Mouse (Mus musculus): ENCODE data around the gene Rffl. TPM values are rescaled to one million over a fixed set of nuclear protein-coding genes. Genes with fewer than 3 reads are reported as not detected.
A peak's percentile ranks its signal among the peaks of the same experiment; 100 is the strongest.
"Not testable (repeated sequence)": the region's sequence is repeated elsewhere in the genome, so short reads cannot be mapped to it uniquely, and the experiment has no call there.

Gene Rffl
- polyA plus RNA-seq, 1 experiment from 2014 or later = 7.5 TPM

DNA sequence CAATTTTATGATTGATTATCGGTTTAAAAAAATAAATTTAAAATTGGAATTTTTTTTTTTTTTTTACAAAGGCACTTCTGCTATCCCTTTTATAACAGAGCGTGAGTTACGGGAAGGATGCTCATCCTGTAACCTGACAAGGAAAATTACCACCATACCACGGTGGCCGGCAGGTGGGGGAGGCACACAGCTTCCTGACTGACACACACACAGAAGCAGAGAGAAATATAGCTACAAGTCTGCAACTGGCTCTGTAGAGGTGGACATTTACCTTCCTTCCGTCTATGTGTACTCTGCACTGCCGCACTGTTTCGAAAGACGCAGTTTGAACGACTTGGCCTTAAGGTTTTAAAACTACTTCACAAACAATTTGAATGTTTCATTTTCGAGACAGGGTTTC lies 18.9 kb downstream of the Rffl start:
- Histone ChIP-seq H3K36me3 (no peaks in the 10 kb centered on the region), H3K4me3 (no peak overlapping the region), H3K9me3 (no peaks in the 10 kb centered on the region), H3K27ac (no peak overlapping the region), H3K4me1 (0 out of 2 replicates have a peak, but pooled peaks cover 5% of the 10 kb centered on the region), H3K27me3 (ENCODE audit: insufficient read depth, poor library complexity, severe bottlenecking) (no peaks in the 10 kb centered on the region)
- DNase-seq (ENCODE audit: low spot score) = no peak
- WGBS = 85% methylated on average over 11 of the region's 11 CpGs

DNA sequence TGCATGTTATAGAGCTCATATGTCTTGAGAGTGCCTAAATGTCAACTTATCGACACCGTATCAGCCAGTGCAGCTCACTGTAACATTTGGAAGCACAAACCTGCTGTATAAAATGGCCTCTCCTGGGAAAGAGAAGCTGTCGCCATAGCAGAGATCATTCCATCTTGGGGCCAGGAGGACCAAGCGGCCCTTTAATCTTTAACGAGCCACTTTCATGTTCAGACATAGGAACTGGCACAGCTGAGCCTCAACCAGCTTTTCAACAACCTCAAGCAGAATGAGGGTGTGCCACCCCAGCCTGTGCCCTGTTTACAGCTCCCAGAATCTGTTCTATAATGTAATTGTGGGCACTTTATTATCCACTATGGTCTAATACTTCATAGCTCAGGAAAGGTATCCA lies 20.8 kb downstream of the Rffl start:
- 72% methylated on average over 5 of the region's 5 CpGs for WGBS
- Histone ChIP-seq H3K4me3 (no peak overlapping the region), H3K4me1 (peaks cover 16% of the 10 kb centered on the region), H3K9me3 (no peaks in the 10 kb centered on the region), H3K27ac (no peak overlapping the region), H3K27me3 (ENCODE audit: insufficient read depth, poor library complexity, severe bottlenecking) (no peaks in the 10 kb centered on the region), H3K36me3 (no peaks in the 10 kb centered on the region)
- DNase-seq (ENCODE audit: low spot score) = no peak

DNA sequence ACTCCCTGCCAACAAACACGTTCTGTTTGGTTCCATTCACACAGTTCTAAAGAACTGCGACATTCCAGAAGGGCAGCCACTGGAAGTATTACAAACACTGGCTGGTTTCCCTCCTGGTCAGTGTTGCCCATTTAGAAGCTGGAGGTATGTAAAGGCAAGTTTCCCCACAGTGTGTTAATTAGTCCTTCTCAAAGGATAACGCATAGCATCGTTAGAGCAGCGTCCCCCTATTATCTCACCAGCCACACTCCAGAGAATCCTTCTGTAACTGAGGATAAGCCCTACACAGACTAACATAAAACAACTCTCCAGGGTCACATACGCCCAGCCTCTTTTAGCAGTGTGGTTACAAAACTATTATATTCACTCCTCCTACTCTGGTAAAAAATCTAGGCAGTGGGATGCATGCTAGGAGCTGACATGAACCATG lies 23.4 kb downstream of the Rffl start:
- Histone ChIP-seq H3K4me3 (no peak overlapping the region), H3K36me3 (no peaks in the 10 kb centered on the region), H3K27me3 (ENCODE audit: insufficient read depth, poor library complexity, severe bottlenecking) (no peaks in the 10 kb centered on the region), H3K9me3 (no peaks in the 10 kb centered on the region), H3K4me1 (peaks cover 23% of the 10 kb centered on the region), H3K27ac (peak overlapping the region; percentile 56; the same call in 1 of the 2 replicates)
- WGBS = 35% methylated on average over 6 of the region's 6 CpGs
- DNase-seq (ENCODE audit: low spot score) = peak; percentile 81

DNA sequence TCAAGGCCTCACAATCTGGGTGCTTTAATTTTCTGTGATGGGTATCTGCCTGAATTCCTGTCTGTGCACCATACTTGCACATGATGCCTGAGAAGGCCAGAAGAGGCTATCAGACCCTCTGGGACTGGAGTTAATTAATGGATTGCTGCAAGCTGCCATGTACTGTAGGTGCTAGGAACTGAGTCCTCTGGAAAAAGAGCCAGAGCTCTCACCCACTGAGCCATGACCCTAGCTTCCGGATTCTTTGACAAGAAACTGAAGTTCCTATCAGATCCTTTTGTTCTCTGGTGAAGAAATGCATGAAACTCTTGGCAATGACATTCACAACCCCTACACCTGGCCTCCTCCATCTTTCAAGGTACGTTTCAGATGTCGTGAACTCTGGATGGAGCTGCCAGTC lies 24.1 kb downstream of the Rffl start:
- no peak overlapping the region for H3K4me3 ChIP-seq
- H3K4me1 ChIP-seq = peaks cover 23% of the 10 kb centered on the region
- peak overlapping the region; percentile 56 for H3K27ac ChIP-seq
- H3K9me3 ChIP-seq = no peaks in the 10 kb centered on the region
- no peaks in the 10 kb centered on the region for H3K36me3 ChIP-seq
- H3K27me3 ChIP-seq (ENCODE audit: insufficient read depth, poor library complexity, severe bottlenecking) = no peaks in the 10 kb centered on the region
- DNase-seq (ENCODE audit: low spot score) = no peak
- WGBS = 72% methylated on average over 3 of the region's 3 CpGs

DNA sequence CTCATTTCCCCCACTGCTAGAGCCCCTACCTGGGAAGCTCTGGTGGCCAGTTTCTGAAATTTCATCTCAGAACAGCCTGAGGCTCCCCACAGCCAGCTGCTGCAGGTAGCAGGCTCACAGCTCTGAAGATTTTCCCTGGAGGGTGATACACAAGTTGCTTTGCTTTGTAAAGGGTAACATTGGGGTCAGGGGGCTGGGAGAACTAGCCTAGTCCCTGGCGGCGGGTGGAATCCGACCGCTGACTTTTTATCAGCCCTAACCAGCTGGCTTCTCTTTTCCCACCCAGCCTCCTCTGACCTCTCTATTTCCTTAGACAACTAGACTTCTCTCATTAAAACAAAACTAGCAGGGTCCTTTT lies 25.0 kb downstream of the Rffl start:
- WGBS = 4% methylated on average over 4 of the region's 4 CpGs
- Histone ChIP-seq H3K36me3 (no peaks in the 10 kb centered on the region), H3K4me3 (peak overlapping the region; percentile 49), H3K9me3 (no peaks in the 10 kb centered on the region), H3K27me3 (ENCODE audit: insufficient read depth, poor library complexity, severe bottlenecking) (no peaks in the 10 kb centered on the region), H3K27ac (peak overlapping the region; percentile 86), H3K4me1 (peaks cover 18% of the 10 kb centered on the region)
- DNase-seq (ENCODE audit: low spot score) = peak; percentile 88

DNA sequence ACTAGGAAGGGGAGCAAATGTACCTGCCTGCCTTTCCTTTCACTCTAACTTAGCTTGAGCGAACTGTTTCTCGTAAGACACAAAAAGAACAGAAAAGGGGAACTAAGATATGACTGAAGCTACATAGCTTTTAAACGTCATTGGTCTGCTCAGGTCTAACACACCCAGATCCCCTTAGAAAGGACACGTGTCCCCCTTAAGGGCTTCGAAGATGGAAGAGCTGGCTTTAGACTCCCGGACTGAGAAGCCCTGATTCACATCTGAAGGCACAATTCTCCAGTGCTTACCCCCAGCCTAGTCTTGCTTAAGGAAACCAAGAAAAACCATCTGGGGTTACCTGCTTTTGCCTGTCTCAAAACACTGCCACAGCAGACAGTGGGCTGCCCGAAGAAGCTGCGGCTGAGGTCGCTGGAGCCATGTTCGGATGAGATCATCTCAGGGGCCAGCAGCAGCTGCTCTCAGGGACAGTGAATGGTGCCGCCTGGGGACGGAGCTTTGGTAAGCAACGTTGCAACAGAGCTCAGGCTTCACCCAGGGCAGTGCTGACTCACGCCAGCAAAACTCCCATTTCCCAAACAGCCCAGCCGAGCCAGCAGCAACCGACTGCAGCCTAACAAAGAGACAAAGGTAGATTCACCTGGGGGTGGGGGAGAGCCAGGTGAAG lies 25.5 kb downstream of the Rffl start:
- 20% methylated on average over 16 of the region's 16 CpGs for WGBS
- peak overlapping the region; percentile 86 for H3K27ac ChIP-seq
- no peaks in the 10 kb centered on the region for H3K27me3 ChIP-seq (ENCODE audit: insufficient read depth, poor library complexity, severe bottlenecking)
- no peaks in the 10 kb centered on the region for H3K9me3 ChIP-seq
- peak overlapping the region; percentile 49 for H3K4me3 ChIP-seq
- peak; percentile 94 for DNase-seq (ENCODE audit: low spot score)
- no peaks in the 10 kb centered on the region for H3K36me3 ChIP-seq
- H3K4me1 ChIP-seq = peaks cover 23% of the 10 kb centered on the region

DNA sequence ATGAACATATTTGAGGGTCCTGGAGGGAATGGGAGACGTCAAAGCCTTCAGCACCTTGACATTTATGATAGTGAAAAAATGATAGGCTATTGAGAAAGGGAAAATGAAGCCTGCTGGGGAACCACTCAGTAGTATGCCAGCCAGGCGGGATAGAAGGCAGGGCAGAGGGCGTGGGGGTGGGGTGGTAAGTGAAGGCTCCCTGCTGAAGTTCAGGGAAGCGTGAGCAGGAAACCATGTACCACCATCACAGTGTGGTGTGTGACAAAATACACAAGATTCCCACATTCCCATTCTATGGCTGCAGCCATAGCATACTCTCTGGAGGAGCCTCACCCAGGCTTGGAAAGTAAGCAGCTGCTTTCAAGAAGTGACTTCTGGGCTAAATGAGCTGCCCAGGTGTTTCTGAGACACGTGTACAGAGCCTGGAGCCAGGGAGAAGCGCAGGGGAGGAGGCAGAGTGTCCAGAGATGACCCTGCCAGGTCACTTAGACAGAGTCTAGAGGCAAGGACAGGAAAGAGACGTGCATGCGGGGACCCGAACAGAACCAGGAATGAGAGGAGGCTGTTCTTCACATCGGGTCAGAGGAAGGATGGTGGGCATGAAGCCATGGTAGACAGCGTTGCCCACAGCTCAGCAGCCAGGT lies 26.1 kb downstream of the Rffl start:
- Histone ChIP-seq H3K27ac (peak overlapping the region; percentile 86; the same call in 1 of the 2 replicates), H3K4me1 (peaks cover 27% of the 10 kb centered on the region), H3K4me3 (peak overlapping the region; percentile 49), H3K9me3 (no peaks in the 10 kb centered on the region), H3K27me3 (ENCODE audit: insufficient read depth, poor library complexity, severe bottlenecking) (no peaks in the 10 kb centered on the region), H3K36me3 (no peaks in the 10 kb centered on the region)
- DNase-seq (ENCODE audit: low spot score) = no peak
- WGBS = 67% methylated on average over 11 of the region's 11 CpGs

DNA sequence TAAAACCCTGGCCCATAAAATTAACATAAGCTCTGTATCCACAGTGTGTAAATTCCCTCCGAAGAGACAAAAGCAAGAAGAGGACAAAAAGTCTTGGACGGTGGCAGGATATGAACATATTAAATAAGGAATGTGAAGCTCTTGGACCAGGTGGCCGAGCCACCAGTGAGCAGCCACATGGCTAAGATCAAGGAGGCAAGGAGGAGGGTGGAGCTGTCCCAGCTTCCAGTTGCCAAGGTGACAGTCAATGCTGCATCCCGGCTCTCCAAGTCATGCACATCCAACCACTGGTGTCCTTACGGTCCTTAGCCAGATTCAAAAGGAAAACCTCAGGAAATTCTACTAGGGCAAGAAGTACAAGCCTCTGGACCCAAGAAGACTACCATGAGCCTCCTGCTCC lies 32.5 kb downstream of the Rffl start:
- no peak for DNase-seq (ENCODE audit: low spot score)
- Histone ChIP-seq H3K36me3 (no peaks in the 10 kb centered on the region), H3K27me3 (ENCODE audit: insufficient read depth, poor library complexity, severe bottlenecking) (no peaks in the 10 kb centered on the region), H3K4me1 (peaks cover 11% of the 10 kb centered on the region), H3K27ac (no peak overlapping the region), H3K4me3 (no peak overlapping the region), H3K9me3 (no peaks in the 10 kb centered on the region)
- WGBS = 64% methylated on average over 5 of the region's 5 CpGs

DNA sequence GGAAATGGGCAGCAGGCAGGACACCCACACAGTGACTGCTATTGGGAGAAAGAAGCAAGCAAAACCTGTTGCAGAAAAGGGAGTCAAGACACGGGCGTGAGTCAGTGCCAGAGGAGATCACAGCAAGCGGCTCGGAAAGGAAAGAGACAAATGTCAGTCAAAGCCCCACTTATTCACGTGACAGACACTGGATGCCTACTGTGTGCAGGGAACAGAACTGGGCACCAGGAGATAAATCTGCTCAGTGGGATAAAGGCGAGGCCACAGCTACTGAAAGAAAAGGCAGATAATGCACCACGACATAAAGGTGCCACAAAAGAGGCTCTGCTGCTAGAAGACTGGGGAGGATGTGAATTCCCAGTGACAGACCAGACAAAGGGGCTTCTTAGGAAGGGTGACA lies 33.2 kb downstream of the Rffl start:
- H3K4me3 ChIP-seq = no peak overlapping the region
- no peak for DNase-seq (ENCODE audit: low spot score)
- WGBS = 58% methylated on average over 7 of the region's 7 CpGs
- no peaks in the 10 kb centered on the region for H3K36me3 ChIP-seq
- peaks cover 11% of the 10 kb centered on the region for H3K4me1 ChIP-seq
- H3K27ac ChIP-seq = no peak overlapping the region
- no peaks in the 10 kb centered on the region for H3K9me3 ChIP-seq
- H3K27me3 ChIP-seq (ENCODE audit: insufficient read depth, poor library complexity, severe bottlenecking) = no peaks in the 10 kb centered on the region

DNA sequence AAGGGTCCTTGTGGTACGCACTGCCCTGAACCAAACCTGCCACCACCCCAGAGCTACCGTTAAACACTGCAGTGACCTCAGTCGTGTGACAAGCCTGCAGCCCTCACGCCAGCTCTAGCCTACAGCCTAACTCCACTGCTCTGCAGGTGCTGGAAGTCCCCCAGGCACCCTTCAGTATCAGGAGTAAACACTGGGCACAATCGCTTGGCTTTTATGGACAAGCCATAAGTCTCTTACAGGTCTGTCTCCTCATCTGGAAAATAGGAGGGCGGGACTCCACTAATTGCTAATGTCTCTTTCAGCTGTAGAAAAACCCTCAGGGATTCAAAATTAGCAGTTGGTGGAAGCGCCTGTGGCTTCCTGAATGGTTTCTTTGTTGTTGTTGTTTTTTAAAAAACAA lies 33.8 kb downstream of the Rffl start:
- no peaks in the 10 kb centered on the region for H3K9me3 ChIP-seq
- H3K27me3 ChIP-seq (ENCODE audit: insufficient read depth, poor library complexity, severe bottlenecking) = no peaks in the 10 kb centered on the region
- WGBS = 71% methylated on average over 7 of the region's 7 CpGs
- H3K27ac ChIP-seq = no peak overlapping the region
- H3K4me3 ChIP-seq = no peak overlapping the region
- peaks cover 11% of the 10 kb centered on the region for H3K4me1 ChIP-seq
- no peaks in the 10 kb centered on the region for H3K36me3 ChIP-seq
- DNase-seq (ENCODE audit: low spot score) = no peak

DNA sequence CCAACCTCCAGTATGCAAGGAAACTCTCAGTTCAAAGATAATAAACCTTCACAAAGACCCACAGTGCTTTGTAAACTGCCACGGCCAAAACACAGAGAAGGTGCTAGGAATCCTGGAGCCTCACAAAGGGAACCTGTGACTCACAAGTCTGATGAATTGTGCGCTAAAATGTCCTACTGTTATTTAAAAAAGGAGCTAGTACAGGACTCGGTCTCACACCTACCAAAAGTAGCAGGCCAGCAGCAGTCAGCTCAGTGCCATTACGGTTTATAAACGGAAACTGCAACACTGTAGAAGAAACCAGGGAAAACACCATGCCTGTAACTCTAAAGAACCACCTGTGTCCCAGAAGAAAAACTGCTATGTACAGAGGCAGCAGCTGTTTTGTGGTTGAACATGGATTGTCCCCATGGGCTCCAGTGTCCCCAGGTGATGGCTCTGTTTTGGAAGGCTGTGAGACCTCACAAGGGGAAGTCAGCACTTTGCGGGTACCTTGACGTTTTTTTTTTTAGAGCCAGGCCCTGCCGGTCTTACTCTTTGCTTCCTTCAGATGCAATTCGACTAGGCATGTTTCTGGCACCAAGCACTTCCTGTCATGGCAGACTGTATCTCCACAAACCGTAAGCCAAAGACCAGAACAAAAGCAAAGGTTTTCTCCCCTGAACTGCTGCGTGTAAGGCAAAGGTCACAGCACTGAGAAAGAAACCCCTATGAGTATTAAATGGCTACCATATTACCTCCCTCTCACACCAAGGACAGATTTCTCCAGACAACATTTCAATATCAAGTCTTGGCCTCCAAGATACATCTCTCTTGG lies 35.2 kb downstream of the Rffl start:
- H3K36me3 ChIP-seq = no peaks in the 10 kb centered on the region
- DNase-seq (ENCODE audit: low spot score) = no peak
- H3K4me3 ChIP-seq = no peak overlapping the region
- no peaks in the 10 kb centered on the region for H3K27me3 ChIP-seq (ENCODE audit: insufficient read depth, poor library complexity, severe bottlenecking)
- peaks cover 22% of the 10 kb centered on the region for H3K4me1 ChIP-seq
- 75% methylated on average over 11 of the region's 11 CpGs for whole genome bisulfite sequencing
- H3K9me3 ChIP-seq = no peaks in the 10 kb centered on the region
- no peak overlapping the region for H3K27ac ChIP-seq

DNA sequence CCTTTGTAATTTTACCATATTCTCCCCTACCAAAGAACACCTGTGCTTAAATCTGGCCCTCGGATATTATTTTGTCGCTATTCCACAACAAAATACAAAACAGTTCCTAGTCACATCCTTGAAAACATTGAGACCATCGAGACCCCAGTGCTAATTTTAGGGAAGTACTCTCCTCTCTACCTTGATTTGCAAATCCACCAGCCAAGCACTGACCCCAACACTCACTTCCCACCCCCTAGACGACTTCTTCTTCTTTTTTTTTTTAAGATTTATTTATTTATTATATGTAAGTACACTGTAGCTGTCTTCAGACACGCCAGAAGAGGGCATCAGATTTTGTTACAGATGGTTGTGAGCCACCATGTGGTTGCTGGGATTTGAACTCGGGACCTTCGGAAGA lies 36.7 kb downstream of the Rffl start:
- not testable (repeated sequence) for H3K36me3 ChIP-seq; H3K9me3 ChIP-seq; H3K27me3 ChIP-seq (ENCODE audit: insufficient read depth, poor library complexity, severe bottlenecking); DNase-seq (ENCODE audit: low spot score); H3K27ac ChIP-seq; H3K4me3 ChIP-seq
- H3K4me1 ChIP-seq = peaks cover 17% of the 10 kb centered on the region; the same call in 1 of the 2 replicates
- WGBS = 87% methylated on average over 7 of the region's 7 CpGs

DNA sequence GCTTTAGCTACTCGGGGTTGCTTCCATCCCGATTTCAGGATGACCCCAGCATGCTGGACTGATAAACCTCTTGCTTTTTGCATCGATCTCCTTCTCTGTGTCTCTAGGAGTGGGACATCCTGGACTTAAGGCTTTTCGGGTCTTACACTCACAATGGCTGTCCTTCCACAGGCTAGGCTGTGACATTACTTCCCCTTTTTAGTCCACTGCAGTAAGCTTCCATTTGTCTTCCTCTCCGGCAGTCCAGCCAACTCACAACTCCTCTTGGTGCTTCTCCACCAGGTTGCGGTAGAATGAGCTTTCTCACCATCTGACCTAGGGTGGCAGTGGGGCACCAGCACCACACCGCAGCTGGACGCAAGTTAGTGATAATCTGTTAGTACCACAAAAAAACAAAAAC lies 37.1 kb downstream of the Rffl start:
- DNase-seq (ENCODE audit: low spot score) = no peak
- Histone ChIP-seq H3K4me1 (peaks cover 17% of the 10 kb centered on the region; the same call in 1 of the 2 replicates), H3K36me3 (no peaks in the 10 kb centered on the region), H3K27me3 (ENCODE audit: insufficient read depth, poor library complexity, severe bottlenecking) (no peaks in the 10 kb centered on the region), H3K4me3 (no peak overlapping the region), H3K27ac (no peak overlapping the region), H3K9me3 (no peaks in the 10 kb centered on the region)
- WGBS = 86% methylated on average over 8 of the region's 8 CpGs
